Mouse (Mus musculus): ENCODE data around the gene Grm7.

- TF ChIP-seq CTCF (conservative IDR thresholded peaks at IDR 0.05; ENCODE audit: low read length) (no peak), POU5F1 (IDR thresholded peaks at IDR 0.05; ENCODE audit: borderline replicate concordance, low read length) (no peak)
These were observed 222.9 kb downstream of the Grm7 start for GRCm38 (mm10) chr6:110868311-110868710.
